Mouse (Mus musculus) embryo, embryonic 10.5 days (tissue): ENCODE results near the gene Leng8.
"Not testable (repeated sequence)": the region's sequence is repeated elsewhere in the genome, so short reads cannot be mapped to it uniquely, and the experiment has no call there.

ENCODE experiments used
- DNase-seq: peaks from one replicate; pipeline ENCODE4 v3.0.0-alpha.2; 2015; ENCODE audit warnings: low spot score

Leng8 gene

DNA sequence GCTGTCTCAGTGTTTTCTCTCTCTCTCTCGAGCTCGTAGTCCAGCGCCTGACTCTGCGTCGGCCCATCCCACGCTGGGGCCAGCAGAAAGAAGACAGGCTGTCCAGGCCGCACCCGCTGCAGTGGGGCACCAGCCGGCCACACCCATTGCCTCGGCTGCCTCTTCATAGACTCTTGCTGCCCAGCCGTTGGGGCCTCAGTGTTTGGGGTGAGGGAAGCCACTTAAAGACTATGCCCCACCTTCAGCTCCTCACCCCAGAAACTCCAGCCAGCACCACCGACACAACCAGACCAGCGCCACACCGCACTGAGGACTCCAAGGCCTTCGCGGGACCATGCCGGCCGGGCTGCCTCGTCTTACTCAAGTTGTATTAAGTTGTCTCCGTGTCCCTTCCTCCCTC, 10.5 kb downstream of the Leng8 start:
- DNase-seq = no peak

DNA sequence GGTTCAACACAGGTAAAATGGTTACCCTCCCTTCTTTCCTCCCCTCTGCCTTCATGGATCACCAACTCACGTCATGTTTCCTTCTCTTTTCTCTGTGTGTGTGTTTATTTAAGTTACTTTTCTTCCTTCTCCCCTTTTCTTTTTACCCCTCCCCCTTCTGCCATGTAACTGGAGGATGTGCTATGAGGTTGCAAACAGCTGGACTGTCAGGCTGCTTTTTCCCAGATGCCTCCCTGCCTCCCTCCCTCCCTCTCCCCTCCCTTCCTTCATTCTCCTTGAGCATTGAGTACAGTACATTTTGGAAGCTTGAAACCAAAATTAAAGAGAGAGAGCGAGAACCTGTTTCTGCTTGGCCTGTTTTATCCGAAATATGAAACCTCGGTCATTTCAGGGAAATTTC, 11.0 kb downstream of the Leng8 start:
- DNase-seq = no peak

DNA sequence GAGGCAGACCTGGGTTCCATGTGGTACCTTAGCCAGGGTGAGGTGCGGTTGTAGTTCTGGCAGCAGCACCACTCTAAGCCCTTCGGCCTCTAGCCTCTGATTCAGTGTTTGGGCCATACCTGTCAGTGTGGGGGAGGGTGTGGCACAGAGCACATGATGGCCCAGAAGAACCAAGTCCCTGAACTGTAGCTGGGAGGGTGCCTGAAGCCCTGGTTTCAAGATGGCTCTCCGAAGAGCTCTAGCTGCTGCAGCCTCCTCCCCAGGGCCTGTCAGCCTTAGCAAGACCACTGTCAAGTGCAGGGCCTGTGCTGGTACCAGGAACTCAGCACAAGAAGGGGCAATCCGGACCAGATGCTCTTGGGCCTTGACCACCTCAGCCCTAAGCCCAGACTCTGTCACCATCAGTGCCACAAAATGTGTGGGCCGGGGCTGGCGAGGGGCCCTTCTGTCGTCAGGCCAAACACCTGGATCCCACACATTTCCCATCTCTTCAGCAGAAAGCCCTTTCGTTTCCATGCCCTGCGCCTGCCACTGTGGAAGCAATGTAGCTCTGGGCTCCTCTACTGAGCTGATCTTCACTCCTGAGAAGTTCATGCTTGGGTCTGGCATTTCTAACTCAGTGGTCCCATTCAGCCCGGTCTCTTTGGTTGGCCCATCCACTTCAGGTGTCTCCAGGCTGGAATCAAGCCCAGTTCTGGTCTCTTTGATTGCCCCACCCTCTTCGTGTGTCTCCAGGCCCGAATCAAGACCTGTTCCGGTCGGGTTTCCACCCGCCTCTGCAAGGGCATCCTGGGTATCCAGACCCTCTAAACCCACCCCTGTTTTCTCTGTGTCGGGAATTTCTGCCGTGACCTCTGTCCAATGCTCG, 11.7 kb downstream of the Leng8 start:
- no peak for DNase-seq

DNA sequence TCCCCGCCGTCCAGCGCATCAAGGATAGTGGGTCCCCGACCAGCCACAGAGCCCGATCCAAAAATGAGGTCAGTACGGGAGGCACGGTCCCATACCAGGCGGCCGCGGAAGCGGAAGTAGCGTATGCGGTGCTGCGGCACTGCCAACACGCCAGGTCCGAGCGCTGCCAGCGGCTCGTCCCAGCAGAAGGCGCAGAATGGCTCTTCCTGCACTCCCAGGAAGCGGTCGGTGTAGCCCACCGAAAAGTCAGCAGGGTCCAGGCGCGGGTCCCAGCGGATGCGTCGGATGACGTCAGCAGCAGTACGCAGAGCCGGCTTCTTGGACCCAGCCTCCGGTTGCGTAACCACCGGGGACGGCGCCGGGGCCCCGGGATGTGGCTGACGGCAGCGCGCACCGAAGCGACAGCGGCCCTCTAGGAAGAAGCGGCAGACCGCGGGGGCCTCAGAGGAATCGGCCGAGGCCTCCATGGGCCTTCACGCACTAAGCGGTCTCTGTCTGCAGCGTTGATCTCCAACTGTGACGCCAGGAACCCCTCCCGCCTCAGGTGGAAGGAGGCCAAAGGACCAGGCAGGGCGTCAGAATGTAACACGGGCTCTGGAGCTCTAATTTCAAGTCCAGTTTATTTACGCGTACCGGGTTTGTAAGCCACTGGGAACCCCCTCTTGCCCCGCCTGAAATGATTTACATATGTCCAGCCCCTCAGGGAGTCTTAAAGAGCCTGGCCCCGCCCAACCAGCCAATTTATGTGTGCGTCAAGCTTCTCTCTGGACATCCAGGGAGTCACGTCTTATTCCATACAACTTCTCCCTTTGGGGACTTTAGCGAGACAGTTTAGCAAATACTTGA, 12.6 kb downstream of the Leng8 start:
- peak; percentile 86 for DNase-seq

DNA sequence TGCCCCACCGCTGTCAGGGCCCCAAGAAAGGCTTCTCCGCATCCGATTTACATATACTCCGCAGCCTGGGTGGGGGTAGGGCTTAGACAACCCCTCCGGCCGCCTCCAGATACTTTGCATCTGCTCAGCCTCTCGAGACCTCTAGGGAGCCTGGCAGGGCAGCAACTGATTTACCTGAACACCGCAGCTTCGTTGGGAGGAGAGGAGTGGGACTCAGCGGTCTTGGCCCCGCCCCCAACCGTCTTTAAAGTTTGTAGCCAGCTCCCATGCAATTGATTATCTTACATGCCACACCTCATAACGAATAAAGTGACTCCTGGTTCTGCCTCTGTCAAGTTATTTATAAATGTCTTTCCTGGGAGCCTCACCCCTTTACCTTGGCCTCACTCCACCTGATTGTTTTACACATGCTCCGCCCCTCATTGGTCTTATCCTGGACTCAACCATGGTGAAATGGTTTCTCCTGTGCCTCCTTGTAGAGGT, 13.3 kb downstream of the Leng8 start, which contains the start of gene Leng9:
Gene Leng9, minus strand, starts transcription at position 316 of the 483 bp plus-strand sequence.
- no peak for DNase-seq

DNA sequence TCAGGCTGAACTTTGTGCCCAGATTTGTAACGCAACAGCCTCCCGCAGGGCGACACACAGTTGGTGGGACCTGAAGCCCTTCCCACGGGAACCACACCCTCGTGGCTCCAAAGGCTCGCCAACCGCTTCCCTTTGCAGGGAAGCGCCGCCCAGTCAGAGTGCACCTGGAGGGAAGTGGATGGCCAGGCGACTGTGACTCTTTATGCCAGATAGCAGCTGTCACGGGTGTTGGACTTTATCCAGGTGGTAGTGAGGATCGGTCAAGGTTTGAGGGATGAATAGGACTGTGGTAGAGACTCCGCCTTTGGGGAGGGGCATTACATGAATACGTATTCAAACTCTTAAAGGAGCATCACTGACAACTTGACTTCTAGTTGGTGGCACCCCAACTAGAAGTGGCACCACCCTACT, 14.0 kb downstream of the Leng8 start:
- no peak for DNase-seq

DNA sequence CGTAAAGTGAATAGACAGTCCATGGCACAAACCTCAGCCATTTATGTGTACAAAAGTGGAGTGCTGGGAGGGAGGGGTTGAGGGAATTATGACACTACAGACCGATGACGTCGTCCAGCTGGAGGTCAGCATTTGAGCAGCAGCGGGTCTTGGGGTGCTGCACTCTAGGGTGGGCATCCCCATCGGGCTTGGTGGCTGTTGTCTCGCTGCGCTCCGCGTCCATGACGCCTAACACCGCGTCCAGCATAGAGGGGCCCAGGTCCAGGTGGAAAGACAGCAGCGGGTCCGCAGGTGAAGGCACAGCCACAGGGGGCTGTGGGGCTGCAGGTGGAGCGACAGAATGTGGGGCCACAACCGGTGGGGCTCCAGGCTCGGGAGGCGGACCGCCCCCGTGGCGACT, 14.4 kb downstream of the Leng8 start:
- DNase-seq = no peak

DNA sequence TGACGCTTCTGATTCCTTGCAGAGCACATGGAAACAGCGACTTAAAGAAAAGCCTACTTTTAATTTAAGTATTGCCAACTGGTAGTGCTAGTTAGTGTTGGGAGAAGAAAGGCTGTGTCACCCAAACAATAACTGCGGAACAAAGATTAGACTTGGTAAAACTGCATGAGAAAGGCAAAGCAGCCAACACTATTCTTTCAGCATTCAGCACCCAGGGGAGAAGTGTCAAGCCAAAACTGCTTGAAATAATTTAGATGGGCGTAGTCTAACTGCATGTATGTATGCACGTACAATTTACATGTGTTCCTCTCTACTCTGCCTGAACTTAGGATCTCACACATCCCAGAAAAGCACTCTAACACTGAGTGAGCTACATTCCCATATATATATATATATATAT, 17.5 kb downstream of the Leng8 start:
- no peak for DNase-seq

DNA sequence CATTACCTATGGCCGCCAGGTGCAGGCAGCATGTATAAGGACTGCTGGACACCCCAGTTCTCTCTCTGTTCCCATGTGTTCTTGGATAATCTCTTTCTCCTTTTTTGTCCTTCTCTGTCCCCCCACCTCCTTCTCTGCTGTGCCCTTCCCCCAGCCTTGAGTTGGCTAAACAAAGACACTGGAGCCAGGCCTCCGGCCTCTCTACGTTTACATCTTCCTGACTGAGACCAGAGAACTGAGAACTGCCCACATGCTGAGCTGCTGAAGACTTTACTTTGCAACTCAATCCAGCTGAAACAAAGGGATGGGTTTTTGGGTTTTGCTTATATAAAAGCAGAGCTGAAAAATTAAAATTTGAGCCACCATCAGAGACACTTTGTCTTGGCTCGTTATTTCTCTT, 18.1 kb downstream of the Leng8 start:
- DNase-seq = no peak

DNA sequence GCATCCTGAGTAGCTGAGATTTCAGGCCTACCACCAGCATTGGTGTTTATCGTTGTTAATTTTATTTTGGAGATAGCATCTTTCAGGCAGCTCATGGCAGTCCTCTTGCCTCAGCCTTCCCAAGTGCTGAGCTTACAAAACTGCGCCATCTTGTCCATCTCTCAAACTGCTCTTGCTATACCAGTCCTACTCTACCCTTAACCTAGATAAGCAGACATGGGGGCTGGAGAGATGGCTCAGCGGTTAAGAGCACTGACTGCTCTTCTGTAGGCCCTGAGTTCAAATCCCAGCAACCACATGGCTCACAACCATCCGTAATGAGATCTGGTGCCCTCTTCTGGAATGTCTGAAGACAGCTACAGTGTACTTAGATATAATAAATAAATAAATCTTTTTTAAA, 24.8 kb downstream of the Leng8 start:
- not testable (repeated sequence) for DNase-seq

DNA sequence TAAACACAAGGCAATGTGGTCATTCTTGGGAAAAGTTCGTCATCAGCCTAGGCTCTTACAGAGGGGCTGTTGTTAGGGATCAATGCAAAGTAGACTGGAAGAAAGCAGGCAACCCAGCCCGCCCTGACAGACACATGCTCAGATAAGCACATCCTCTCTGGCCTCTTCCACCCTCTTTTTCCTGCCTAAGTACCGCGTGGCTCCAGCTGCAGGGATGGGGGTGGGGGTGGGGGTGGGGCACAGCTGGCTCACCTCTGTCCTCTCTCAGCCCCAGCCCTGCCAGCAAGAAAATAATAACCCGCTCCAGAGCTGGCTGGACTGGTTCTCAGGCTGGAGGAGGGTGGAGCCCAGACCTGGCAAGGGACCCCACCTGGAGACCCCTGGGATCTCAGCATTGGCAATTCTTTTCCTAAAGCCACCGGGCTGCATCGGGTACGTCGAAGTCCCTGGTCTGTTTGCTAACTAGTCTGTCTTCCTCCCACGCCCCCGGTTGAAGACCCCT, 26.8 kb downstream of the Leng8 start:
- peak; percentile 44 for DNase-seq

DNA sequence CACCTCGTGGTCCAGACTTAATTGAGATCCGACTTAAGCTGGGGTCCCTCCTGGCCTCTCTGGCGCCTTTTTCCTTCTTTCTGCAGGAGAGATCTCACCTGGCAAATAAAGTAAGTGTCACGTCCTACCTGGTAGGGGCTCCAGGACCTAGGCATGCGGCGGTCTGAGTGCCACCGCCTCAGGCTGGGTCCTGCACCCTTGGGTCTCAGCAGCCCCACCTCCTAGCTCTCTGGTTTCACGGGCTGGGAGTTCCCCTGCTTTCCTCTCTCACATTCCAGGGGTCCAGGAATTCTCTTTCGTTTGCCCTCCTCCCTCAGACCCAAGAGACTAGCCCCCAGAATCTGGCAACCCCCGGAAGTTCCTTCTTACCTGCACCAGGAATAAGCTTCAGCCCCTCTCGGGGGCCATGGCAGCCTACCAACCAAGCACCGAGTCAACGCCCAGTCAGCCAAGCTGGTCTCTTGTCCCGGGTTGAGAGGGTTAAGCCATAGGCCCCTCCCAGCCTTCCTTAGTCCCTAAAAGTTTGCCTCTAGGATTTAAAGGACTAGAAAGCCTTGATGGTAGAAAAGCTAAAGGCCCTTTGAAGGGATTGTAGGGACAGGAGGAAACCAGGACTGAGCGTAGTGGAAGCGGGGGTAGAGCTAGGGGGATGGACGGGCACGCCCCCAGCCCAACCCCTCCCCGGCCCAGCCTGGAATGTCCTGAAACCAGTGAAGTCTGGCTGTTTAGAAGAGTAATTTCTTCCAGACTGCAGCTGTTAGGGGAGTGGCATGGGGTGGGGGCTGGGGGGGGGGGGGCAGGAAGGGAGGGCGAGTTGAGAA, 27.5 kb downstream of the Leng8 start, which contains the start of gene Cdc42ep5:
Gene Cdc42ep5, minus strand, starts transcription at position 771 of the 821 bp plus-strand sequence.
- DNase-seq = peak; percentile 80

DNA sequence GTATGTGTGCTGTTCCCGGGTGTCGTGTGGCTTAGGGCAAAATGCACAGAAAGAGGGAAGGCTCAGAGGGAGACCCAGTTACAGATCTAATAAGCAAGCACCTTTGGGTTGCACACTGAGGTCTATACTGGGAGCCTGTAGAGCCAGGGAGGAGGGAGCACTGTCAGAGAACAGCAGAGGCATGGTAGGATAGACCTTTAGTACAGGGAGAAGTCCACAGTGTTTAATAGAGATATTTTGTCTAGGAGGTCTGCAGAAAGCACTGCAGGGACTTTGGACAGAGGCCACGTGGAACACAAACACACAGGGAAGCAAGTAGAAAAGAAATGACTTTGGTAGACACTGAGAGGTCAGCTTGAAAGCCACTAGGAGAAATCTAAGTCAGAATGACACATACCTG, 28.4 kb downstream of the Leng8 start:
- DNase-seq = no peak

DNA sequence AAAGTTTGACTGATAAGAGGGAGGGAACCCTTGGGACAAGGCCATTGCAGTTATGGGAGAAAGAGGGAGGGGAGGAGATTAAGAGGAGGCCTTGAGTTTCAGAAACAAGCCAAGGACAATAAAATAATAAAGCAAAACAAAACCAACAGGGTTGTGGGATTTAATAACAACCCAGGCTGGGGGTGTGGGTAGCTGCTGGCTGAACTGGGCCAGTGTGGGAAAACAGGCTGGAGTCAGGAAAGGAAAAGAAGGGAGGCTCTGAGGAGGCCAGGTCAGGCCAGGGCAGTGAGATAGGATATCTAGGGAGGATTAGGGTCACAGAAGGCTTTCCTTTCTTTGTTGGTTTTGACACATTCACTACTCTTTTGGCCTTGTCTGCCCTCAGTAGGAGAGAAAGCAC, 30.3 kb downstream of the Leng8 start:
- DNase-seq = no peak

DNA sequence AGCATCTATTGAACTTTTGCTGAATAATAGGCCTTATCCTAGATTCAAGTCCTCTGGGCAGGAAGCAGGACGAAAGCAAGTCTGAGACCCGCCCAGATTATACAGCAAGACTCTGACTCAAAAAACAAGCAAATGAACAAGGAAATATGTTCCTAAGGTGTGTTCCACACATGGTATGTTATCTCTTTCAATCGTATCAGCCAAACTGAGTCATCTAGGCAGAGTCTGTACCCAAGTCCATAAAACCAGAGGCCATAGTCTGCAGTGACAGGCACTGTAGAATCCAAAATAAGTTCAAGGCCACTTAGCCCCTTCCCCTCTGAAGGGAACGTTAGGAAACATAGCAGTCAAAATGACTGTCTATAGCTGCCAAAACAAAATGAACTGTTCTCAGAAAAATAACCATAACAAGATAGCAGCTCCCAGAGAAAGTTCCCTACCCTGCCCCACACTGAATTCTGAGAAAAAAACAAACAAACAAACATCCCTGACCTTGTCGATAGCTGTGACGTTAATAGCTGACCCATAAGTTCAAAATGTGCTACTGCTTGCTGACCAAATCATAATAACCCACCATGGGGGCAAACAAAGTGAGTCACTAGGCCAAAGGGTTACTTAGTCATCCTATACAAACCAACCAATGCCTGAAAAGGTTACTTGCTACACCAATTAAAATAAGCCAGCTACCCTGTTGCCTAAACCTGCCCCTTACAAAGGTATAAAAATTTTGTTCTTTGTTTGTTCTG, 33.5 kb downstream of the Leng8 start:
- DNase-seq = no peak

DNA sequence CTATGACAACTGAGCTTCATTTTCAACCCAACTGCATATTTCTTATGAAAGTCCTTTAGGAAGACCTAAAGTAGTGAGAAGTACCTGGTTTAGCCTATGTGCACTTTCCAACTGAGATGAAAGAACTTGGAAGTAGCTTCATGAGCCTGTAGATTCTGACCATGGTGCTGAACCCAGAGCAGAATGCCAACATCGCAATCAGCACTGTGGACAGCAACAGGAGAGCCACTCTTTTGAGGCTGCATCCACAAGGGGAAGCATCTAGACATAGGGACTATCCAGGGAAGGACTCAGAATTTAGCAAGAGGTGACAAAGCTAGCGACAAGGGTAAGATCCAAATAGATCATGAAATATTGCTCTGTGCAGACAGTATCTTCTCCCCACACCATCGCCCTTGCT, 41.6 kb downstream of the Leng8 start:
- DNase-seq = peak; percentile 62
